Mouse (Mus musculus) limb, embryonic 11.5 days (tissue): Measurements from ENCODE around the gene Srsf10. TPM values are rescaled to one million over a fixed set of nuclear protein-coding genes. Genes with fewer than 3 reads are reported as not detected.

ENCODE experiments used
- ATAC-seq: fragments of 200-750 bp; cut with Nextera tagmentation; 2 replicates; pipeline ENCODE4 v1.8.0; 2017; ENCODE audit warnings: low read depth; ENCODE audit not compliant: insufficient number of reproducible peaks, low FRiP score, low TSS enrichment
- DNase-seq: peaks from one replicate; pipeline ENCODE4 v3.0.0-alpha.2; 2015; ENCODE audit warnings: low spot score
- H3K27ac ChIP-seq: fragments of 300-500 bp; sonication (generic); replicated peaks from 2 replicates; pipeline ENCODE4 v1.5.1; 2014; ENCODE audit warnings: low read depth, mild to moderate bottlenecking, low read length
- H3K27me3 ChIP-seq: fragments of 300-500 bp; sonication (generic); 2 replicates; pipeline ENCODE4 v1.6.1; 2014; ENCODE audit warnings: mild to moderate bottlenecking, low read length, mixed read lengths; ENCODE audit not compliant: control insufficient read depth, insufficient read depth
- H3K36me3 ChIP-seq: fragments of 300-500 bp; sonication (generic); 2 replicates; pipeline ENCODE4 v1.6.1; 2014; ENCODE audit warnings: mild to moderate bottlenecking, low read length, moderate library complexity, mixed read lengths; ENCODE audit not compliant: control insufficient read depth, insufficient read depth
- H3K4me1 ChIP-seq: fragments of 300-500 bp; sonication (generic); 2 replicates; pipeline ENCODE4 v1.6.1; 2014; ENCODE audit warnings: low read length, mixed read lengths; ENCODE audit not compliant: control insufficient read depth, insufficient read depth
- H3K4me2 ChIP-seq: fragments of 300-500 bp; sonication (generic); 2 replicates; pipeline ENCODE4 v1.6.1; 2014; ENCODE audit warnings: low read depth, mild to moderate bottlenecking, moderate library complexity; ENCODE audit not compliant: severe bottlenecking
- H3K4me3 ChIP-seq: fragments of 300-500 bp; sonication (generic); 2 replicates; pipeline ENCODE4 v1.5.1; 2014; ENCODE audit warnings: low read depth, low read length
- H3K9ac ChIP-seq: fragments of 300-500 bp; sonication (generic); 2 replicates; pipeline ENCODE4 v1.6.1; 2014; ENCODE audit warnings: mild to moderate bottlenecking, low read length
- H3K9me3 ChIP-seq: fragments of 300-500 bp; sonication (generic); 2 replicates; pipeline ENCODE4 v1.6.1; 2016; ENCODE audit warnings: low read length; ENCODE audit not compliant: control insufficient read depth
- WGBS: fragments of 180-500 bp; shearing (Covaris S2); extraction: QIAGEN DNeasy Blood & Tissue Kit; methylation state at CpG from one replicate; pipeline ENCODE4 v1.1.7; 2014; 5-methylcytosine and 5-hydroxymethylcytosine counted together
- polyA plus RNA-seq: library from polyadenylated mRNA; unstranded; fragments of >200 nt; fragmentation: Nextera tagmentation; extraction: Ambion mirVana; gene quantifications from 2 replicates; pipeline ENCODE4 v1.2.1, GENCODE M21; 2014

Gene Srsf10
- polyA plus RNA-seq, 1 experiment from 2014 or later: 435 TPM

DNA sequence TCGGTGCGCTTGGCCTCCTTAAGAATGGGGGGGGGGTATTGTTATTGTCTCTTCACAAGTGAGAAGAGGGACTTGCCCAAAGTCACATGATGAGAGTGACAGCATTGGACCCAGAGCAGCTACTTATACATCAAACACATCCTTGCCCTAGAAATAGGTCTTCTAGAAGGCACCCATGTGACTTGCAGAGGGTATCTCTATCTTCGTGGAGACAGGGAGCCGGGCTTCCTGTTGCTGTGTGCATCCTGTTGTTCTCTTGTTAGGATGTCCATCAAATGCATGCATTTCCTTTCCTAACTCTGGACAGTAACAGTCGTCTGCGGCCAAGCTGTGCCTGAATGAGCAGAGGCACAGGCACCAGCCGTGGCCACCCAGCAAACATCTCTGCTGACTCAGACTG lies 56.0 kb downstream of the Srsf10 start:
- WGBS: 85% methylated on average over 7 of the region's 7 CpGs
- DNase-seq: no peak
- ATAC-seq: no peak
- H3K9me3 ChIP-seq: no peaks in the 10 kb centered on the region
- H3K4me3 ChIP-seq: no peak overlapping the region
- no peaks in the 10 kb centered on the region for H3K27me3 ChIP-seq
- H3K4me2 ChIP-seq: no peak overlapping the region
- H3K4me1 ChIP-seq: no peaks in the 10 kb centered on the region
- H3K36me3 ChIP-seq: no peaks in the 10 kb centered on the region
- no peak overlapping the region for H3K9ac ChIP-seq
- H3K27ac ChIP-seq: no peak overlapping the region

GRCm38 (mm10) chr4:135912164-135912563 lies 56.6 kb downstream of the Srsf10 start:
- no peak for ATAC-seq
- H3K9me3 ChIP-seq: no peaks in the 10 kb centered on the region

GRCm38 (mm10) chr4:135912835-135913234 lies 57.3 kb downstream of the Srsf10 start:
- ATAC-seq: no peak; the same call in 1 of the 2 replicates
- Histone ChIP-seq H3K27me3 (no peaks in the 10 kb centered on the region), H3K9me3 (no peaks in the 10 kb centered on the region), H3K4me2 (no peak overlapping the region), H3K9ac (no peak overlapping the region), H3K36me3 (no peaks in the 10 kb centered on the region), H3K27ac (no peak overlapping the region), H3K4me3 (no peak overlapping the region), H3K4me1 (no peaks in the 10 kb centered on the region)
- DNase-seq: no peak
- WGBS: 20% methylated on average over 3 of the region's 3 CpGs

More at GRCm38 (mm10) chr4:135912164-135912563, 56.6 kb downstream of the Srsf10 start:
- H3K36me3 ChIP-seq: no peaks in the 10 kb centered on the region
- WGBS: 73% methylated on average over 3 of the region's 3 CpGs
- no peak overlapping the region for H3K4me3 ChIP-seq
- no peaks in the 10 kb centered on the region for H3K27me3 ChIP-seq
- H3K9ac ChIP-seq: no peak overlapping the region
- H3K27ac ChIP-seq: no peak overlapping the region
- no peak overlapping the region for H3K4me2 ChIP-seq
- no peak for DNase-seq
- no peaks in the 10 kb centered on the region for H3K4me1 ChIP-seq

- Histone ChIP-seq H3K27ac (no peak overlapping the region), H3K9ac (no peak overlapping the region), H3K4me1 (no peaks in the 10 kb centered on the region), H3K36me3 (no peaks in the 10 kb centered on the region), H3K4me2 (no peak overlapping the region), H3K27me3 (no peaks in the 10 kb centered on the region), H3K4me3 (no peak overlapping the region), H3K9me3 (no peaks in the 10 kb centered on the region)
- DNase-seq (no peak), ATAC-seq (no peak)
- 75% methylated on average over 4 of the region's 4 CpGs for WGBS
These were observed 57.9 kb downstream of the Srsf10 start for GRCm38 (mm10) chr4:135913433-135913832.

DNA sequence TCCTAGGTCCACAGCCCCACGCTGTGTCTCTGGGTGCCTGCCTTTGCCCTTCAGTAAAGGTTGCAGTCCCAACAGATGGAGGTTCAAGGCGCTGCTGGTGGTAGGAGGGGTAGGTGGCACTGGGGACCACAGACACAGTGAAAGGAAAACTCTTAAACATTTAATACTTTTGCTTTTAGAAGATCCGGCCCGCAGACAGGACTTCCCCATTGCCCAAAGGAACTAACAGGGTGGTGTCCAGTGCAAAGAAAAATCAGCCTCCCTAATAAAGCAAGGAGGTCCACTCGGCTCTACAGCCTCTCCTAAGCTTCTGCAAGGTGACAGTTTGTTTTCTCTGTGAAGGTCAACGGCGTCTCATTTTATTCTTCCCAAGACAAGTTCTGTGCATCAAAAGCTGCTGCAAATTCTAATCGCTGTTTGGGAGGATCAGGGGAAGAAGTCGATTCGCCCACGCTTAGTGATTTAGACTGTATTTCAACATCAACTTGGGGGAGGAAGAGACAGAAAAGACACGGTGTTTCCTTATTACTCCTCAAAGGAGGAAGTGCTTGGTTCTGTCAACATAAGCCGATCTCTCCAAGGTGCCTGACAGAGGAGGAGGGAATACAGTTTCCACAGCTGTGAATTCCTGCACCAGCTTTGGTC lies 63.2 kb downstream of the Srsf10 start:
- H3K4me1 ChIP-seq: peaks cover 3% of the 10 kb centered on the region; the same call in 1 of the 2 replicates
- ATAC-seq (no peak), DNase-seq (no peak)
- peaks cover 2% of the 10 kb centered on the region; the same call in 1 of the 2 replicates for H3K36me3 ChIP-seq
- no peak overlapping the region for H3K9ac ChIP-seq
- H3K27me3 ChIP-seq: no peaks in the 10 kb centered on the region
- no peak overlapping the region for H3K4me2 ChIP-seq
- H3K4me3 ChIP-seq: no peak overlapping the region
- WGBS: 89% methylated on average over 13 of the region's 13 CpGs
- no peaks in the 10 kb centered on the region for H3K9me3 ChIP-seq
- no peak overlapping the region for H3K27ac ChIP-seq

DNA sequence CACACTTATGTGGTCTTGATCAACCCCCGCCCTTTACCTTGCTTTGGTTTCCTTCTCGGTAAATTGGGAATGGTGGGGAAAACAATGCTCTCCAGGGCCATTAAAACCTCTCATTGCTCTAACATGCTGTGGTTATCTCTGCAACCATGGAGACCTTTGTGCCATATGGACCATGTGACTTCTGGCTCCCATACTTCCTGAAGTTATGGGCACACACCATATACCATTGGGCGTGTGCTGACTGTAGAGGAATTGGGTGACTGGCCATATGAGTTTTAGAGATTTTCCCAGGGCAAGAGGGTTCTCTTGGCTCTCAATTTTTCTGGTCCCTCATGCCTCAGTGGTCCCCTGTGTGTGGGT lies 63.7 kb downstream of the Srsf10 start:
- Histone ChIP-seq H3K4me3 (no peak overlapping the region), H3K27ac (no peak overlapping the region), H3K4me1 (peaks cover 3% of the 10 kb centered on the region; the same call in 1 of the 2 replicates), H3K9ac (no peak overlapping the region), H3K9me3 (no peaks in the 10 kb centered on the region), H3K36me3 (peaks cover 2% of the 10 kb centered on the region; the same call in 1 of the 2 replicates), H3K4me2 (no peak overlapping the region), H3K27me3 (no peaks in the 10 kb centered on the region)
- ATAC-seq: no peak
- DNase-seq: no peak
- WGBS: 94% methylated on average over 3 of the region's 3 CpGs

Other genes starting within 250 kb of the Srsf10 start
- gene Ifnlr1, start 169.5 kb upstream of the Srsf10 start, polyA plus RNA-seq: 0.25 and 0.38 TPM in 2 replicates
- gene Il22ra1, start 127.6 kb upstream of the Srsf10 start, polyA plus RNA-seq: not detected in 2 replicates
- 0.05 and 0.10 TPM in 2 replicates for gene Myom3, start 96.0 kb upstream of the Srsf10 start, polyA plus RNA-seq
- 232 and 234 TPM in 2 replicates for gene Pnrc2, start 18.1 kb downstream of the Srsf10 start, polyA plus RNA-seq
- 0.23 and 0.51 TPM in 2 replicates for gene Cnr2, start 39.6 kb downstream of the Srsf10 start, polyA plus RNA-seq
- gene Fuca1, start 65.0 kb downstream of the Srsf10 start, polyA plus RNA-seq: 40.1 and 40.8 TPM in 2 replicates
- gene Hmgcl, start 90.7 kb downstream of the Srsf10 start, polyA plus RNA-seq: 76.4 and 79.7 TPM in 2 replicates
- 28.7 and 28.8 TPM in 2 replicates for gene Gale, start 108.0 kb downstream of the Srsf10 start, polyA plus RNA-seq
- gene Lypla2, start 116.9 kb downstream of the Srsf10 start, polyA plus RNA-seq: 139 TPM in 2 replicates
- 68.3 and 71.3 TPM in 2 replicates for gene Pithd1, start 131.5 kb downstream of the Srsf10 start, polyA plus RNA-seq
- gene Eloa, start 166.0 kb downstream of the Srsf10 start, polyA plus RNA-seq: 45.8 and 47.3 TPM in 2 replicates
- gene Rpl11, start 197.7 kb downstream of the Srsf10 start, polyA plus RNA-seq: 529 and 535 TPM in 2 replicates